9 mouse cellular contexts compared by ENCODE assay signal in genomic region chr6:34862381-34862780, GRCm38 (mm10). TPM values are rescaled to one million over a fixed set of nuclear protein-coding genes. Genes with fewer than 3 reads are reported as not detected.
DNase-seq lines count a peak whose midpoint lies in the region; ATAC-seq and TF ChIP-seq lines count a peak whose summit lies in the region.
"Had no signal": no experiment of that assay in that cellular context is flagged by ENCODE, and none has a peak within 500 bp of the region (broad histone marks: within the 10 kb centered on the region; RNA-seq: fewer than 3 reads in every experiment).

No protein-coding gene starts in this region.

- H3K36me3 ChIP-seq in limb, embryonic 14.5 days (ENCODE audit: control insufficient read depth, insufficient read depth, low read length), result no peaks in the 10 kb centered on the region
- H3K36me3 ChIP-seq in splenic B cell, adult 2 months (ENCODE audit: control insufficient read depth, insufficient read depth, low read length, poor library complexity, severe bottlenecking), result no peaks in the 10 kb centered on the region

- no peak for TF ChIP-seq POLR2A in limb, embryonic 14.5 days (IDR thresholded peaks at IDR 0.05; ENCODE audit: borderline replicate concordance, extremely low read depth, insufficient read depth, insufficient read length)

- peak overlapping the region; percentile 43 for H3K4me3 ChIP-seq in layer of hippocampus, adult 2 months
- no peak overlapping the region for H3K4me3 ChIP-seq in limb, embryonic 14.5 days (replicated peaks; ENCODE audit: low read length)

- peaks cover 12% of the 10 kb centered on the region for H3K4me1 ChIP-seq in limb, embryonic 14.5 days (ENCODE audit: control insufficient read depth, insufficient read depth, low read length)

- ATAC-seq in erythroblast, adult 5-6 weeks (replicated peaks; ENCODE audit: low FRiP score, poor library complexity, severe bottlenecking), result peak; percentile 69
- no peak for ATAC-seq in limb, embryonic 14.5 days (ENCODE audit: low FRiP score, low read depth)

- WGBS in limb, embryonic 14.5 days, result 91% methylated on average over 6 of the region's 6 CpGs

- no peak for DNase-seq in layer of hippocampus, adult 2 months (ENCODE audit: low spot score in 2 of 2)
- DNase-seq in layer of hippocampus, postnatal 25 days (ENCODE audit: extremely low spot score in 1 of 2, low spot score in 1 of 2), result no peak
- DNase-seq in limb, embryonic 14.5 days (ENCODE audit: low spot score), result no peak
- peak; percentile 57 for DNase-seq in splenic B cell, adult 2 months (ENCODE audit: low read depth, low spot score)
- no peak for DNase-seq in frontal cortex, postnatal 10 days (ENCODE audit: low spot score in 2 of 2)
- no peak for DNase-seq in cerebellum, adult 9-11 months
- no peak for DNase-seq in Muller cell, postnatal 12 days (ENCODE audit: inconsistent ontology term)

- no peaks in the 10 kb centered on the region for H3K9me3 ChIP-seq in limb, embryonic 14.5 days (ENCODE audit: control insufficient read depth, low read length)

- H3K9ac ChIP-seq in limb, embryonic 14.5 days (ENCODE audit: low read depth, low read length, severe bottlenecking), result no peak overlapping the region

- H3K4me2 ChIP-seq in limb, embryonic 14.5 days (replicated peaks; ENCODE audit: low read depth, low read length, severe bottlenecking), result peak overlapping the region; percentile 39; the same call in 1 of the 2 replicates

- H3K27ac ChIP-seq in layer of hippocampus, adult 2 months, result peak overlapping the region; percentile 77
- H3K27ac ChIP-seq in limb, embryonic 14.5 days (replicated peaks; ENCODE audit: low read depth, low read length), result no peak overlapping the region

- TF ChIP-seq CTCF in layer of hippocampus, adult 2 months (conservative IDR thresholded peaks at IDR 0.05), result no peak

- H3K27me3 ChIP-seq in limb, embryonic 14.5 days (ENCODE audit: control insufficient read depth, insufficient read depth, low read length), result no peaks in the 10 kb centered on the region
- no peaks in the 10 kb centered on the region; the same call in 1 of the 2 replicates for H3K27me3 ChIP-seq in splenic B cell, adult 2 months (ENCODE audit: control insufficient read depth, insufficient read depth, low read length, poor library complexity, severe bottlenecking)

RNA-seq across cellular contexts. Expression of gene Tmem140, which starts 0.6 kb away (rescaled TPM):
- total RNA-seq in layer of hippocampus, adult 2 months (2021), result 1 to 10 TPM; 2.3 to 2.9 TPM
- 1 to 10 TPM; 1.9 to 2.0 TPM for total RNA-seq in layer of hippocampus, postnatal 25 days (2021)
- total RNA-seq in erythroblast, adult 5-6 weeks (2015; ENCODE audit: low replicate concordance), result 45.5 and 64.6 TPM in 2 replicates
- total RNA-seq in erythroblast, adult 5-6 weeks (2017; ENCODE audit: low replicate concordance), result 56.7 and 80.9 TPM in 2 replicates
- polyA plus RNA-seq in limb, embryonic 14.5 days (2012; rRNA removed), result 1.2 and 1.8 TPM in 2 replicates
- polyA plus RNA-seq in limb, embryonic 14.5 days (2014; fragmentation: Nextera tagmentation; extraction: Ambion mirVana), result 1.2 and 2.5 TPM in 2 replicates

RNA-seq across cellular contexts. Expression of gene Cyren, which starts 15.5 kb away (rescaled TPM):
- total RNA-seq in layer of hippocampus, adult 2 months (2021), result 1 to 10 TPM; 5.5 to 5.9 TPM
- 1 to 10 TPM; 4.8 TPM for total RNA-seq in layer of hippocampus, postnatal 25 days (2021)
- 4.0 and 8.1 TPM in 2 replicates for total RNA-seq in erythroblast, adult 5-6 weeks (2015; ENCODE audit: low replicate concordance)
- total RNA-seq in erythroblast, adult 5-6 weeks (2017; ENCODE audit: low replicate concordance), result 5.8 and 9.8 TPM in 2 replicates
- polyA plus RNA-seq in limb, embryonic 14.5 days (2012; rRNA removed), result 22.6 and 24.2 TPM in 2 replicates
- polyA plus RNA-seq in limb, embryonic 14.5 days (2014; fragmentation: Nextera tagmentation; extraction: Ambion mirVana), result 11.3 and 12.4 TPM in 2 replicates

RNA-seq across cellular contexts. Expression of gene Wdr91, which starts 48.3 kb away (rescaled TPM):
- total RNA-seq in layer of hippocampus, adult 2 months (2021), result 10 to 100 TPM; 34.9 to 37.9 TPM
- 10 to 100 TPM; 38.7 to 41.3 TPM for total RNA-seq in layer of hippocampus, postnatal 25 days (2021)
- total RNA-seq in erythroblast, adult 5-6 weeks (2015; ENCODE audit: low replicate concordance), result 35.7 and 37.4 TPM in 2 replicates
- 53.2 and 72.1 TPM in 2 replicates for total RNA-seq in erythroblast, adult 5-6 weeks (2017; ENCODE audit: low replicate concordance)
- 22.2 TPM in 2 replicates for polyA plus RNA-seq in limb, embryonic 14.5 days (2012; rRNA removed)
- 9.6 and 11.3 TPM in 2 replicates for polyA plus RNA-seq in limb, embryonic 14.5 days (2014; fragmentation: Nextera tagmentation; extraction: Ambion mirVana)

RNA-seq across cellular contexts. Expression of gene Stra8, which starts 57.6 kb away (rescaled TPM):
- total RNA-seq in layer of hippocampus, adult 2 months (2021), result not detected
- not detected for total RNA-seq in layer of hippocampus, postnatal 25 days (2021)
- not detected in 2 replicates for total RNA-seq in erythroblast, adult 5-6 weeks (2015; ENCODE audit: low replicate concordance)
- not detected in 2 replicates for total RNA-seq in erythroblast, adult 5-6 weeks (2017; ENCODE audit: low replicate concordance)
- 0.05 TPM in 1 of 2 replicates, not detected in the other for polyA plus RNA-seq in limb, embryonic 14.5 days (2012; rRNA removed)
- polyA plus RNA-seq in limb, embryonic 14.5 days (2014; fragmentation: Nextera tagmentation; extraction: Ambion mirVana), result not detected in 2 replicates
- polyA plus RNA-seq: neural tube, embryonic 11.5 days had no signal

Comparison
In these comparisons a context has a peak if more than half of its experiments do, and no peak if none do; other contexts are left out.
1. RNA of gene Tmem140, which starts 0.6 kb away (total RNA-seq): 45.5 to 80.9 TPM in erythroblast, adult 5-6 weeks; 2.3 to 2.9 TPM in layer of hippocampus, adult 2 months and 1.9 to 2.0 TPM in layer of hippocampus, postnatal 25 days; every median in the first group is over 10 times any median in the second.